ENCODE assay signal across 8 mouse cellular contexts in the genomic region with DNA sequence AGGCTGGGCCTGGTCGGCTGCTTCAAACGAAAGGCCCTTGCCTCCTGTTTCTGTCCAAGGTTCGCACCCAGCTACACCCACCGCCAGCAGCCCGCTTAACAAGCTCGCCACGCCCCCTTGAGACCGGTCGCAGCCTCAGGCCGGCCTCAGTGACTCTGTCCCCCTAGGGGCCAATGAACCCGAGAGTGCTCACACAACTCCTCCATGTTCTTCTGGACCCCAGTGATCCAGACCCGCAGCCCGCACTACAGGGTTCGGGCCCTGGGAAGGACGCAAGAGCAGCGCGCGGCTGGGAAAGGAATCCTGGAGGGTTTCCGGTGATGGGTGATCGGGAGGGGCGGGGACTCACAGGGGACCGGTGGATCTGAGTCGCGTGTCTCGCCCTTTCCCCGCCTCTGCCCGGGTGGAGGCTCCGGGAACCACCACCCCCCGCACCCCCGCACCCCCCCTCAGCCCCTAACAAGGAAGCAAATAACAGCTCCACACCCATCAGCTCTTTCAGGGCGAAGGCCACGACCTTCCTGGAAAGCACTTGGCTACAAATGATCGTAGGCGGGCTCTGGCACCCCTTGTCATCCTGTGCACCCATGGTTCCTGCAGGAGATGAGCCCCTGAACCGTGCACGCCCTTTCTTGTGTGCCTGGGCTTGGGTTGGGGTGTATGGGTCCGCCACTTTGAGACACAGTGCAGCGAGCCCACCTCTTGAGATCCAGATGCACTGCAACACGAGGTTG. TPM values are rescaled to one million over a fixed set of nuclear protein-coding genes. Genes with fewer than 3 reads are reported as not detected.
A peak's percentile ranks its signal among the peaks of the same experiment; 100 is the strongest.
DNase-seq lines count a peak whose midpoint lies in the region; ATAC-seq lines count a peak whose summit lies in the region.

No protein-coding gene starts in this region.

- no peaks in the 10 kb centered on the region for H3K36me3 ChIP-seq in intestine, embryonic 16.5 days (ENCODE audit: control insufficient read depth, insufficient read depth, low read length)
- H3K36me3 ChIP-seq in limb, embryonic 15.5 days = no peaks in the 10 kb centered on the region
- H3K36me3 ChIP-seq in midbrain, embryonic 14.5 days (ENCODE audit: control insufficient read depth, insufficient read depth, low read length) = no peaks in the 10 kb centered on the region

- peak; percentile 66 for DNase-seq in ovary, adult 18-20 months (ENCODE audit: low spot score)
- no peak for DNase-seq in ovary, postnatal 14 days (ENCODE audit: low spot score)
- peak; percentile 56 for DNase-seq in brain, embryonic 18.5 days (ENCODE audit: low read depth, low spot score)
- DNase-seq in heart, adult 11 months = peak; percentile 99
- peak; percentile 76 for DNase-seq in midbrain, embryonic 14.5 days
- DNase-seq in thymus, postnatal 14 days = peak; percentile 39

- H3K9ac ChIP-seq in intestine, embryonic 16.5 days (ENCODE audit: low read depth, low read length) = peak overlapping the region; percentile 72
- peak overlapping the region; percentile 23; the same call in 1 of the 2 replicates for H3K9ac ChIP-seq in limb, embryonic 15.5 days
- H3K9ac ChIP-seq in midbrain, embryonic 14.5 days (replicated peaks; ENCODE audit: low read length) = peak overlapping the region; percentile 57

- peak overlapping the region; percentile 65 for H3K4me3 ChIP-seq in intestine, embryonic 16.5 days (ENCODE audit: low read length)
- peak overlapping the region; percentile 45 for H3K4me3 ChIP-seq in limb, embryonic 15.5 days
- H3K4me3 ChIP-seq in midbrain, embryonic 14.5 days (replicated peaks; ENCODE audit: low read depth, low read length) = peak overlapping the region; percentile 37

- H3K4me2 ChIP-seq in intestine, embryonic 16.5 days (ENCODE audit: low read depth, low read length) = peak overlapping the region; percentile 75
- H3K4me2 ChIP-seq in limb, embryonic 15.5 days = peak overlapping the region; percentile 70
- H3K4me2 ChIP-seq in midbrain, embryonic 14.5 days (ENCODE audit: low read length) = peak overlapping the region; percentile 77

- H3K4me1 ChIP-seq in intestine, embryonic 16.5 days (ENCODE audit: control insufficient read depth, insufficient read depth, low read length) = peaks cover 26% of the 10 kb centered on the region
- H3K4me1 ChIP-seq in limb, embryonic 15.5 days = peaks cover 37% of the 10 kb centered on the region
- H3K4me1 ChIP-seq in midbrain, embryonic 14.5 days (ENCODE audit: control insufficient read depth, insufficient read depth, low read length) = peaks cover 12% of the 10 kb centered on the region

- H3K27ac ChIP-seq in intestine, embryonic 16.5 days (ENCODE audit: low read length) = peak overlapping the region; percentile 84
- peak overlapping the region; percentile 27; the same call in 1 of the 2 replicates for H3K27ac ChIP-seq in limb, embryonic 15.5 days
- H3K27ac ChIP-seq in midbrain, embryonic 14.5 days (replicated peaks; ENCODE audit: low read depth, low read length) = no peak overlapping the region

- ATAC-seq in intestine, embryonic 16.5 days = peak; percentile 87
- peak; percentile 32; the same call in 1 of the 2 replicates for ATAC-seq in limb, embryonic 15.5 days (ENCODE audit: insufficient number of reproducible peaks, low FRiP score, low TSS enrichment, low read depth)
- ATAC-seq in midbrain, embryonic 14.5 days (ENCODE audit: low FRiP score, low TSS enrichment) = peak; percentile 58; the same call in 1 of the 2 replicates

- under 1% methylated on average over 39 of the region's 39 CpGs for WGBS in intestine, embryonic 16.5 days
- WGBS in limb, embryonic 15.5 days = 2% methylated on average over 39 of the region's 39 CpGs
- 1% methylated on average over 39 of the region's 39 CpGs for WGBS in midbrain, embryonic 14.5 days

- H3K27me3 ChIP-seq in intestine, embryonic 16.5 days (replicated peaks; ENCODE audit: control insufficient read depth, insufficient read depth, low read length) = no peaks in the 10 kb centered on the region
- H3K27me3 ChIP-seq in limb, embryonic 15.5 days = no peaks in the 10 kb centered on the region
- H3K27me3 ChIP-seq in midbrain, embryonic 14.5 days (ENCODE audit: control insufficient read depth, insufficient read depth, low read length) = no peaks in the 10 kb centered on the region

- no peaks in the 10 kb centered on the region for H3K9me3 ChIP-seq in intestine, embryonic 16.5 days (ENCODE audit: control insufficient read depth, low read length)
- H3K9me3 ChIP-seq in limb, embryonic 15.5 days = no peaks in the 10 kb centered on the region
- H3K9me3 ChIP-seq in midbrain, embryonic 14.5 days (ENCODE audit: control insufficient read depth, low read length) = no peaks in the 10 kb centered on the region

RNA-seq across cellular contexts. Expression of gene Creld2, which starts 17.9 kb away (rescaled TPM):
- 123 and 137 TPM in 2 replicates for polyA plus RNA-seq in intestine, embryonic 16.5 days (2015; fragmentation: Nextera tagmentation; extraction: Ambion mirVana)
- polyA plus RNA-seq in limb, embryonic 15.5 days (2015; fragmentation: Nextera tagmentation; extraction: Ambion mirVana) = 94.5 and 99.0 TPM in 2 replicates
- 49.6 and 53.8 TPM in 2 replicates for polyA plus RNA-seq in midbrain, embryonic 14.5 days (2014; fragmentation: Nextera tagmentation; extraction: Ambion mirVana)

RNA-seq across cellular contexts. Expression of gene Alg12, which starts 18.2 kb away (rescaled TPM):
- 16.7 and 16.9 TPM in 2 replicates for polyA plus RNA-seq in intestine, embryonic 16.5 days (2015; fragmentation: Nextera tagmentation; extraction: Ambion mirVana)
- 12.0 and 12.3 TPM in 2 replicates for polyA plus RNA-seq in limb, embryonic 15.5 days (2015; fragmentation: Nextera tagmentation; extraction: Ambion mirVana)
- polyA plus RNA-seq in midbrain, embryonic 14.5 days (2014; fragmentation: Nextera tagmentation; extraction: Ambion mirVana) = 7.1 and 8.1 TPM in 2 replicates

RNA-seq across cellular contexts. Expression of gene Pim3, which starts 24.6 kb away (rescaled TPM):
- 45.7 and 46.3 TPM in 2 replicates for polyA plus RNA-seq in intestine, embryonic 16.5 days (2015; fragmentation: Nextera tagmentation; extraction: Ambion mirVana)
- polyA plus RNA-seq in limb, embryonic 15.5 days (2015; fragmentation: Nextera tagmentation; extraction: Ambion mirVana) = 52.9 and 61.4 TPM in 2 replicates
- polyA plus RNA-seq in midbrain, embryonic 14.5 days (2014; fragmentation: Nextera tagmentation; extraction: Ambion mirVana) = 49.1 and 53.2 TPM in 2 replicates

Comparison
In these comparisons a context has a peak if more than half of its experiments do, and no peak if none do; other contexts are left out.
1. ATAC-seq: peak in every context shown above with its lines; median percentile 87 in intestine, embryonic 16.5 days; 58 in midbrain, embryonic 14.5 days; 32 in limb, embryonic 15.5 days.